Mouse (Mus musculus) myocyte (in vitro differentiated cells): ENCODE results near the gene Tnpo2. TPM values are rescaled to one million over a fixed set of nuclear protein-coding genes. Genes with fewer than 3 reads are reported as not detected.

Source experiments
- H3K27me3 ChIP-seq: one replicate; pipeline ENCODE4 v1.6.1; 2011; ENCODE audit not compliant: control insufficient read depth, insufficient read depth, insufficient read length
- H3K36me3 ChIP-seq: one replicate; pipeline ENCODE4 v1.6.1; 2011; ENCODE audit not compliant: control insufficient read depth, insufficient read depth
- H3K4me2 ChIP-seq: one replicate; pipeline ENCODE4 v1.6.1; 2011; ENCODE audit warnings: low read depth, control low read depth
- H3K4me3 ChIP-seq: one replicate; pipeline ENCODE4 v1.5.1; 2011; ENCODE audit warnings: mild to moderate bottlenecking, control low read depth, moderate library complexity
- H3K79me2 ChIP-seq: one replicate; pipeline ENCODE4 v1.6.1; 2011; ENCODE audit not compliant: control insufficient read depth, insufficient read depth
- H3ac ChIP-seq: one replicate; pipeline ENCODE4 v1.6.1; 2011; ENCODE audit not compliant: control insufficient read depth, insufficient read length
- E2F4 ChIP-seq: IDR thresholded peaks from one replicate; pipeline ENCODE4 v1.6.1; 2011; ENCODE audit warnings: mild to moderate bottlenecking, control low read depth, moderate library complexity; ENCODE audit not compliant: insufficient read depth
- MAX ChIP-seq: IDR thresholded peaks from one replicate; pipeline ENCODE4 v1.6.1; 2011; ENCODE audit warnings: low read depth, mild to moderate bottlenecking, control low read depth
- MYOD1 ChIP-seq, 3 experiments: IDR thresholded peaks; one replicate each; pipeline ENCODE4 v1.6.1; 2011; ENCODE audit warnings: control low read depth in 2 of 3, low read depth in 2 of 3, mild to moderate bottlenecking in 2 of 3, moderate library complexity in 1 of 3; ENCODE audit not compliant: insufficient read length in 2 of 3, control insufficient read depth in 1 of 3
- REST ChIP-seq: IDR thresholded peaks from one replicate; pipeline ENCODE4 v1.6.1; 2011; ENCODE audit warnings: mild to moderate bottlenecking, control low read depth, moderate library complexity; ENCODE audit not compliant: insufficient read depth, insufficient read length
- TCF12 ChIP-seq: IDR thresholded peaks from one replicate; pipeline ENCODE4 v1.6.1; 2011; ENCODE audit warnings: mild to moderate bottlenecking, control low read depth; ENCODE audit not compliant: poor library complexity, insufficient read depth, severe bottlenecking
- USF1 ChIP-seq: IDR thresholded peaks from one replicate; pipeline ENCODE4 v1.6.1; 2011; ENCODE audit warnings: low read depth, mild to moderate bottlenecking, control low read depth, moderate library complexity
- polyA plus RNA-seq: library from polyadenylated mRNA; unstranded; fragments of >200 nt; fragmentation: generic; extraction: Trizol; gene quantifications from one replicate; pipeline ENCODE4 v1.2.1, GENCODE M21; 2012; ENCODE audit warnings: missing spikeins

Gene Tnpo2
- polyA plus RNA-seq, 1 experiment = 46.3 TPM

- H3K4me2 ChIP-seq = no peak overlapping the region
- no peaks in the 10 kb centered on the region for H3K36me3 ChIP-seq
- no peaks in the 10 kb centered on the region for H3K27me3 ChIP-seq
- H3ac ChIP-seq = no peak overlapping the region
- no peak for TF ChIP-seq REST
- no peak for TF ChIP-seq MYOD1 (IDR thresholded peaks at IDR 0.05; ENCODE audit: control insufficient read depth in 1 of 3, insufficient read length in 2 of 3, low read depth in 2 of 3)
- TF ChIP-seq E2F4 = no peak
- no peak for TF ChIP-seq MAX
- TF ChIP-seq USF1 = no peak
- TF ChIP-seq TCF12 = no peak
- H3K4me3 ChIP-seq = no peak overlapping the region
- no peaks in the 10 kb centered on the region for H3K79me2 ChIP-seq
These were observed 63.5 kb downstream of the Tnpo2 start for GRCm38 (mm10) chr8:85100076-85100665.

Other genes starting within 250 kb of the Tnpo2 start
- gene Nfix, start 236.6 kb upstream of the Tnpo2 start, polyA plus RNA-seq = 65.7 TPM
- 6.7 TPM for gene Dand5, start 214.1 kb upstream of the Tnpo2 start, polyA plus RNA-seq
- gene Gadd45gip1, start 205.4 kb upstream of the Tnpo2 start, polyA plus RNA-seq = 21.8 TPM
- gene Rad23a, start 196.2 kb upstream of the Tnpo2 start, polyA plus RNA-seq = 139 TPM
- 385 TPM for gene Calr, start 190.0 kb upstream of the Tnpo2 start, polyA plus RNA-seq
- gene Farsa, start 179.9 kb upstream of the Tnpo2 start, polyA plus RNA-seq = 73.3 TPM
- gene Syce2, start 164.8 kb upstream of the Tnpo2 start, polyA plus RNA-seq = 2.3 TPM
- 20.9 TPM for gene Gcdh, start 143.0 kb upstream of the Tnpo2 start, polyA plus RNA-seq
- 0.10 TPM for gene Klf1, start 135.0 kb upstream of the Tnpo2 start, polyA plus RNA-seq
- gene Dnase2a, start 128.4 kb upstream of the Tnpo2 start, polyA plus RNA-seq = 9.2 TPM
- gene Mast1, start 99.6 kb upstream of the Tnpo2 start, polyA plus RNA-seq = not detected
- not detected for gene Rtbdn, start 89.9 kb upstream of the Tnpo2 start, polyA plus RNA-seq
- gene Gm49661, start 67.5 kb upstream of the Tnpo2 start, polyA plus RNA-seq = not detected
- 432 TPM for gene Prdx2, start 67.3 kb upstream of the Tnpo2 start, polyA plus RNA-seq
- gene Rnaseh2a, start 67.1 kb upstream of the Tnpo2 start, polyA plus RNA-seq = 74.1 TPM
- gene Junb, start 58.2 kb upstream of the Tnpo2 start, polyA plus RNA-seq = 140 TPM
- 9.3 TPM for gene Hook2, start 46.3 kb upstream of the Tnpo2 start, polyA plus RNA-seq
- gene Best2, start 22.4 kb upstream of the Tnpo2 start, polyA plus RNA-seq = not detected
- 204 TPM for gene Asna1, start 11.6 kb upstream of the Tnpo2 start, polyA plus RNA-seq
- gene Trir, start 10.1 kb upstream of the Tnpo2 start, polyA plus RNA-seq = 198 TPM
- gene Fbxw9, start 23.1 kb downstream of the Tnpo2 start, polyA plus RNA-seq = 26.8 TPM
- 0.31 TPM for gene Gm5741, start 31.1 kb downstream of the Tnpo2 start, polyA plus RNA-seq
- gene Dhps, start 34.8 kb downstream of the Tnpo2 start, polyA plus RNA-seq = 86.7 TPM
- gene Wdr83os, start 43.8 kb downstream of the Tnpo2 start, polyA plus RNA-seq = 166 TPM
- gene Wdr83, start 44.4 kb downstream of the Tnpo2 start, polyA plus RNA-seq = 26.8 TPM
- gene Man2b1, start 46.4 kb downstream of the Tnpo2 start, polyA plus RNA-seq = 7.6 TPM
- not detected for gene Zfp791, start 86.2 kb downstream of the Tnpo2 start, polyA plus RNA-seq
- not detected for gene Cks1brt, start 115.0 kb downstream of the Tnpo2 start, polyA plus RNA-seq
- not detected for gene Olfr371, start 189.1 kb downstream of the Tnpo2 start, polyA plus RNA-seq